Mouse (Mus musculus) cerebellum, adult 2 months (tissue): ENCODE measurements at regions not wholly inside any gene's neighbourhood (a gene's known extent, or its start where the extent isn't known, plus 50 kb on each side); places are given as distances from the start of the nearest gene placed in this dataset.

Experiments
- CTCF ChIP-seq: fragments of 200-500 bp; IDR thresholded peaks from 2 replicates; pipeline ENCODE4 v1.5.1; 2011; ENCODE audit warnings: low read depth, mild to moderate bottlenecking, control low read depth, low read length, moderate library complexity, borderline replicate concordance; ENCODE audit not compliant: insufficient read depth
- POLR2A ChIP-seq: fragments of 200-500 bp; IDR thresholded peaks from 2 replicates; pipeline ENCODE4 v1.6.1; 2011; ENCODE audit warnings: low read length, control low read depth, borderline replicate concordance; ENCODE audit not compliant: insufficient read depth

DNA sequence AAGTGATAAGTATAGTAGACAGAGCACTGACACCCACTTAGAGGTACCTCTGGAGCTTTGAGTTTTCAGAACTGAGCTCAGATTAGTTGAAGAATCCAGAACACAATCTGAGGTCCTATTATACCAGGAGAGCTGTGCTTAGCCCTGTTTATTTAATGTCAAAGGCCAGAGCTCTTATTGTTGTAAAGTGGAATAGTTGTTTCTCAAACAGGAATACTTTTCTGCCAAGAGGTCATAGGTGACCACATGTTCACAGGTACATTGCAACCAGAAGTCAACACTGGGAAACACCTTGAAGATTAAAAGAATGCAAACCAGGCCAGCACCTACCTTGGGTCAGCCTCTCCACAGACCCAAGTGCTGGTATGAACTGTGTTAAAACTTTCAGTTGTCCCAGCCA, 291.9 kb upstream of the 4930412O13Rik start:
- no peak for TF ChIP-seq CTCF
- TF ChIP-seq POLR2A, result no peak
